Mouse (Mus musculus) stomach, embryonic 14.5 days (tissue): ENCODE data around the gene Tns3. TPM values are rescaled to one million over a fixed set of nuclear protein-coding genes. Genes with fewer than 3 reads are reported as not detected.
A peak's percentile ranks its signal among the peaks of the same experiment; 100 is the strongest.

Source experiments
- ATAC-seq: fragments of 200-750 bp; cut with Nextera tagmentation; 2 replicates; pipeline ENCODE4 v1.8.0; 2017; ENCODE audit warnings: low read depth, moderate TSS enrichment; ENCODE audit not compliant: insufficient number of reproducible peaks, insufficient read depth, low FRiP score
- H3K27ac ChIP-seq: fragments of 300-500 bp; sonication (generic); 2 replicates; pipeline ENCODE4 v1.5.1; 2014; ENCODE audit warnings: mild to moderate bottlenecking, low read length, moderate library complexity, mixed read lengths
- H3K27me3 ChIP-seq: fragments of 300-500 bp; sonication (generic); 2 replicates; pipeline ENCODE4 v1.6.1; 2014; ENCODE audit warnings: low read length, control low read depth, mixed read lengths; ENCODE audit not compliant: control insufficient read depth, insufficient read depth
- H3K36me3 ChIP-seq: fragments of 300-500 bp; sonication (generic); 2 replicates; pipeline ENCODE4 v1.6.1; 2014; ENCODE audit warnings: mild to moderate bottlenecking, control low read depth, low read length, moderate library complexity, mixed read lengths; ENCODE audit not compliant: control insufficient read depth, insufficient read depth
- H3K4me1 ChIP-seq: fragments of 300-500 bp; sonication (generic); 2 replicates; pipeline ENCODE4 v1.6.1; 2014; ENCODE audit warnings: low read length, control low read depth, mixed read lengths; ENCODE audit not compliant: control insufficient read depth, insufficient read depth
- H3K4me2 ChIP-seq: fragments of 300-500 bp; sonication (generic); replicated peaks from 2 replicates; pipeline ENCODE4 v1.6.1; 2014; ENCODE audit warnings: low read depth, low read length, control low read depth
- H3K4me3 ChIP-seq: fragments of 300-500 bp; sonication (generic); 2 replicates; pipeline ENCODE4 v1.5.1; 2014; ENCODE audit warnings: low read depth, low read length, control low read depth
- H3K9ac ChIP-seq: fragments of 300-500 bp; sonication (generic); replicated peaks from 2 replicates; pipeline ENCODE4 v1.6.1; 2014; ENCODE audit warnings: low read depth, mild to moderate bottlenecking, control low read depth, low read length, moderate library complexity, mixed read lengths
- H3K9me3 ChIP-seq: fragments of 300-500 bp; sonication (generic); 2 replicates; pipeline ENCODE4 v1.6.1; 2016; ENCODE audit warnings: low read depth, low read length, control low read depth; ENCODE audit not compliant: control insufficient read depth
- WGBS: fragments of 180-500 bp; shearing (Covaris S2); extraction: QIAGEN DNeasy Blood & Tissue Kit; methylation state at CpG from one replicate; pipeline ENCODE4 v1.1.7; 2014; 5-methylcytosine and 5-hydroxymethylcytosine counted together
- polyA plus RNA-seq: library from polyadenylated mRNA; unstranded; fragments of >200 nt; fragmentation: Nextera tagmentation; extraction: Ambion mirVana; gene quantifications from 2 replicates; pipeline ENCODE4 v1.2.1, GENCODE M21; 2014

The Tns3 gene
- polyA plus RNA-seq, 1 experiment from 2014 or later: 31.2 TPM

GRCm38 (mm10) chr11:8497136-8497535, 167.2 kb downstream of the Tns3 start:
- Histone ChIP-seq H3K36me3 (peaks cover 25% of the 10 kb centered on the region), H3K4me2 (no peak overlapping the region), H3K27ac (peak overlapping the region; percentile 64), H3K9me3 (no peaks in the 10 kb centered on the region), H3K27me3 (no peaks in the 10 kb centered on the region), H3K4me3 (no peak overlapping the region), H3K4me1 (peaks cover 22% of the 10 kb centered on the region), H3K9ac (no peak overlapping the region)
- 83% methylated on average over 6 of the region's 6 CpGs for WGBS
- ATAC-seq: no peak

GRCm38 (mm10) chr11:8496686-8497085, 167.6 kb downstream of the Tns3 start:
- 22% methylated on average over 5 of the region's 5 CpGs for WGBS

GRCm38 (mm10) chr11:8495801-8496200, 168.5 kb downstream of the Tns3 start:
- Histone ChIP-seq H3K9me3 (no peaks in the 10 kb centered on the region), H3K4me1 (peaks cover 22% of the 10 kb centered on the region), H3K27ac (no peak overlapping the region; the same call in 1 of the 2 replicates), H3K4me3 (no peak overlapping the region), H3K36me3 (peaks cover 35% of the 10 kb centered on the region), H3K4me2 (no peak overlapping the region), H3K27me3 (no peaks in the 10 kb centered on the region), H3K9ac (no peak overlapping the region)
- 83% methylated on average over 7 of the region's 7 CpGs for WGBS
- ATAC-seq: no peak

More at GRCm38 (mm10) chr11:8496686-8497085, 167.6 kb downstream of the Tns3 start:
- peaks cover 22% of the 10 kb centered on the region for H3K4me1 ChIP-seq
- H3K9me3 ChIP-seq: no peaks in the 10 kb centered on the region
- H3K9ac ChIP-seq: no peak overlapping the region
- H3K4me3 ChIP-seq: no peak overlapping the region
- peaks cover 28% of the 10 kb centered on the region for H3K36me3 ChIP-seq
- peak; percentile 64; the same call in 1 of the 2 replicates for ATAC-seq
- H3K27ac ChIP-seq: peak overlapping the region; percentile 64
- H3K27me3 ChIP-seq: no peaks in the 10 kb centered on the region
- no peak overlapping the region for H3K4me2 ChIP-seq

GRCm38 (mm10) chr11:8495036-8495435, 169.3 kb downstream of the Tns3 start:
- WGBS: 56% methylated on average over 8 of the region's 8 CpGs
- peaks cover 41% of the 10 kb centered on the region for H3K36me3 ChIP-seq
- H3K9me3 ChIP-seq: no peaks in the 10 kb centered on the region
- peaks cover 22% of the 10 kb centered on the region for H3K4me1 ChIP-seq
- H3K4me2 ChIP-seq: no peak overlapping the region
- no peak overlapping the region for H3K27ac ChIP-seq
- H3K9ac ChIP-seq: no peak overlapping the region
- no peaks in the 10 kb centered on the region for H3K27me3 ChIP-seq
- no peak for ATAC-seq
- no peak overlapping the region for H3K4me3 ChIP-seq

GRCm38 (mm10) chr11:8493931-8494490, 170.3 kb downstream of the Tns3 start:
- H3K36me3 ChIP-seq: peaks cover 41% of the 10 kb centered on the region
- 52% methylated on average over 8 of the region's 8 CpGs for WGBS

DNA sequence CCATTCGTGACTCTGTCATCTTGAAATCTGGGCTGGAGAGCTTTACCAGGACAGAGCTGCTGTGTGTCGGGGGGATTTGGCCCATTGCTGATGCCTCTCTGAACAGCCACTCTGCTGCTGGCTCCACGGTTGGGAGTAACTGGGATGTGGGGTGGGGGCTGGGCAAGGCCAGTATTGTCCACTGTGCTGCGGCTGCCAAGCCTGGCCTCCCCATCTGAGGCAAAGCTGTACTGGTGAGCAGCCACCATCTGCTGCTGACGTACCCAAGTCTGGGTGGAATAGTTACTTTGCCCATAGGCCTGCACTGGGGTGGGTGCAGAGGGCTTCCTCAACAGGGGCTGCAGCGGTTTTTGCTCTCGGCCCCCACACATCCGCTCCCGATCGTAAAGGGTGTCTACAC, 172.0 kb downstream of the Tns3 start:
- no peak for ATAC-seq
- no peak overlapping the region for H3K4me3 ChIP-seq

More at GRCm38 (mm10) chr11:8493931-8494490, 170.3 kb downstream of the Tns3 start:
- Histone ChIP-seq H3K4me1 (peaks cover 22% of the 10 kb centered on the region), H3K9me3 (no peaks in the 10 kb centered on the region), H3K4me2 (no peak overlapping the region), H3K27me3 (no peaks in the 10 kb centered on the region), H3K9ac (no peak overlapping the region), H3K27ac (no peak overlapping the region), H3K4me3 (no peak overlapping the region)
- ATAC-seq: no peak

GRCm38 (mm10) chr11:8488248-8488647, 176.1 kb downstream of the Tns3 start:
- Histone ChIP-seq H3K9me3 (no peaks in the 10 kb centered on the region), H3K4me1 (no peaks in the 10 kb centered on the region), H3K4me3 (no peak overlapping the region), H3K36me3 (peaks cover 46% of the 10 kb centered on the region), H3K27ac (no peak overlapping the region), H3K27me3 (no peaks in the 10 kb centered on the region), H3K4me2 (no peak overlapping the region), H3K9ac (no peak overlapping the region)
- WGBS: 75% methylated on average over 6 of the region's 6 CpGs
- no peak for ATAC-seq

More for the DNA sequence above, 172.0 kb downstream of the Tns3 start:
- Histone ChIP-seq H3K9me3 (no peaks in the 10 kb centered on the region), H3K27me3 (no peaks in the 10 kb centered on the region), H3K4me1 (peaks cover 20% of the 10 kb centered on the region), H3K9ac (no peak overlapping the region), H3K36me3 (peaks cover 36% of the 10 kb centered on the region), H3K27ac (no peak overlapping the region), H3K4me2 (no peak overlapping the region)
- 92% methylated on average over 10 of the region's 10 CpGs for WGBS

DNA sequence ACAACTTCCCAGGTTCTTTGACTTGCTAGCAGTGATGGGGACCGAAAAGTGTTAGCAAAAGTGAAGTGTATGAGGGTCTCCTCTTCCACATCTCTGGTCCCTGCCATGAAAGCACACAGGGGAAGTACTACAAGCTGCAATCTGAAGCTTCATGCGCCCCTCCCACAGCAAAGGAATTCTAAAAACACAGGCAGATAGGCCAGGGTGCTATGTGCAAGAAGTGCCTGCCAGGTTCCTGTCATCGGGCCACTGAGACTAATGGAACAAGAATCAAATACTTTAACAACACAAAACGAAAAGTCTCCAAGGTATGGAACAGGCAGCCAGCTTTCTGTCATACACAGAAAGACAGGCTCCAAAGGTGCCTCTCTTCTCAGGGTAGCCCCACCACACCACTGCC, 177.8 kb downstream of the Tns3 start:
- no peaks in the 10 kb centered on the region for H3K9me3 ChIP-seq
- no peak overlapping the region for H3K27ac ChIP-seq
- H3K9ac ChIP-seq: no peak overlapping the region
- H3K4me1 ChIP-seq: 0 out of 2 replicates have a peak, but pooled peaks cover 3% of the 10 kb centered on the region
- H3K4me3 ChIP-seq: no peak overlapping the region
- no peaks in the 10 kb centered on the region for H3K27me3 ChIP-seq
- H3K4me2 ChIP-seq: no peak overlapping the region
- no peak for ATAC-seq
- 74% methylated on average over 4 of the region's 4 CpGs for WGBS
- H3K36me3 ChIP-seq: peaks cover 29% of the 10 kb centered on the region

DNA sequence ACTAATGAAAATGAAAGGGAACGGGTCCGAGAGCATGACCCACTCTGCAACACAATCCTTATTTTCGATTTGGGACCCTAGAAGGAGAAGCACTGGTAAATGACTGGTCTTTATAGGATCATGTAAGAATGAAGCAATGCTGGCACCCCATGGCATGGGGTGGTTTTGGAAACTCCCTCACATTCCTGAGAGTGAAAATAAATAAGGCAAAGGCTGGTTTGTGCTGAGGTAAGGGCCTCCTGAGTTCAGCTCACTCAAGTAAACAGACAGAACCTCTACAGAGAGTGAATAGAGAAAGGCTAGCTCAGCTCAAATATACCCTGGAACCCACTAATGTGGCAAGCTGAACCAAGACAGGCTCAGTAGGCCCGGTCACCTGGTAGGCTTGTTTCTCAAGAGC, 179.8 kb downstream of the Tns3 start:
- H3K4me1 ChIP-seq: 0 out of 2 replicates have a peak, but pooled peaks cover 3% of the 10 kb centered on the region
- H3K36me3 ChIP-seq: peaks cover 15% of the 10 kb centered on the region
- H3K4me2 ChIP-seq: no peak overlapping the region
- ATAC-seq: no peak
- no peak overlapping the region for H3K27ac ChIP-seq
- no peaks in the 10 kb centered on the region for H3K9me3 ChIP-seq
- H3K4me3 ChIP-seq: no peak overlapping the region
- no peaks in the 10 kb centered on the region for H3K27me3 ChIP-seq
- WGBS: 93% methylated on average over 4 of the region's 4 CpGs
- no peak overlapping the region for H3K9ac ChIP-seq
